Mouse (Mus musculus): Measurements from ENCODE around the gene Usp37.
"Not testable (repeated sequence)": the region's sequence is repeated elsewhere in the genome, so short reads cannot be mapped to it uniquely, and the experiment has no call there.

Gene Usp37

DNA sequence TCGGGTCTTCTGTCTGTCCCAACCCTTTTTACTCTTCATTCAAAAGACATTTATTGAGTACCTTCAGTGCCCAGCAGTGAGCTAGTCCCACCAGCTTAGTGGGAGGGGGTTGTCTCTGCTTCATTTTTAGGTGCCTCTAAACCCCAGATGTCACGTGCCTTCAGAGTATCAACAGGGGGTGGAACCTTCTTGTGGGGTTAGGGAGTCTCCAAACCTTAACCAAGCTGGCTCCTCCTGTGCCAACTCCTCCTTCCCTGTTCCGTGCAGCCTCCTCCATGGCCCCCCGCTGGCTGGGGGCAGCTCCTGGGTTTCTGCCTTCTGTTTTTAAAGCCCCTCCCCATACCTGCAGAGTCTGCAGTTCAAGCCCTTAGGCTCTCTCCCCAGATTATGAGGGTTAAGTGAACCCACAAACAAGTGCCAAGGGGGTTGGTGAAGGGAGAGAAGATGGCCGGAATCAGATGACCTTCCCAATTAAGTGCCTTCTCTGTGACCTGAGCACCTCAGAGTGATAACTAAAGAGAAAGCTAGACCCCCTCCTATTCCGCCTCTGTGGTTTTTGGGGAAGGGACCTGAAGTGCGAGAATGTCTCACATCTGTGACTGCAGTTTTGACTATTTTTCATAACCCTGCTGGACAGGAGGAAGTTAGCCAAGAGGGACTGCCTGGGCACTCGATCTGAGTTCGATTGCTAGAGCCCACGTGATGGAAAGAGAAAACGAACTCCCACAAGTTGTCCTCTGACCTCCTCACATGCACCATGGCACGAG, 147.4 kb downstream of the Usp37 start:
- not testable (repeated sequence) for DNase-seq

- DNase-seq = no peak
Measured at GRCm38 (mm10) chr1:74395290-74395689, 148.8 kb downstream of the Usp37 start.

DNA sequence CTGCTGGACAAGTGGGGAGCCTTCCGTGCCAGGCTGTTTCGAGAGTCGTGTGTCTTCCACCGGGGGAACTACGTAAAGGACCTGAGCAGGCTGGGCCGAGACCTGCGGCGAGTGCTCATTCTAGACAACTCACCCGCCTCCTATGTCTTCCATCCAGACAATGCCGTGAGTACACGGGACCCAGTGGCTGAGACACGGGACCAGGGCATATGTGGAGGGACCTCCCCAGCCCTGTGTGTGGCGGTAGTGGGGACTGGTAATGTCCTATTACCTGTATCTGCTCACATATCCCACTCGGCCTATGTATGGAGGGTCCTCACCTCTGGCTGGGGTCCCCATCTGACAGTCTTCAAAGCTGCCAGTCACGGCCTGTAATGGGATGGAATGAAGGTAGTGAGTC, 149.2 kb downstream of the Usp37 start:
- no peak for DNase-seq

DNA sequence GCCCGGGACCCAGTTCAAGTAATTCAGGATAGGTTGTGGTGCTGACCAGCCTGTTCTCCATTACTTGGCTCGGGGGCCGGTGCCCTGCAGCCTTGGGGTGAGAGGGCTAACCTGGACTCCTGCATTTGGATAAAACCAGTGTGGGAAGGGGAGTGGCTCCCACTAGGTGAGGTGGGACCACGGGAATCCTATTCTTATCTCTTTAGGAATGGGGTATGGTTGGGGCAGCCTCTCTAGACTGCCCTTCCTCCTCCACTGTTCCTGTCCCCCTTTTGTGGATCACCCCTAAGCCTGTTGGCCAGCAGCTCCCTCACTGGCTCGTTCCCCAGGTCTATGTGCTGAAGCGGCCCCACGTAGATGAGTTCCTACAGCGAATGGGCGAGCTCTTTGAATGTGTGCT, 149.8 kb downstream of the Usp37 start:
- no peak for DNase-seq

DNA sequence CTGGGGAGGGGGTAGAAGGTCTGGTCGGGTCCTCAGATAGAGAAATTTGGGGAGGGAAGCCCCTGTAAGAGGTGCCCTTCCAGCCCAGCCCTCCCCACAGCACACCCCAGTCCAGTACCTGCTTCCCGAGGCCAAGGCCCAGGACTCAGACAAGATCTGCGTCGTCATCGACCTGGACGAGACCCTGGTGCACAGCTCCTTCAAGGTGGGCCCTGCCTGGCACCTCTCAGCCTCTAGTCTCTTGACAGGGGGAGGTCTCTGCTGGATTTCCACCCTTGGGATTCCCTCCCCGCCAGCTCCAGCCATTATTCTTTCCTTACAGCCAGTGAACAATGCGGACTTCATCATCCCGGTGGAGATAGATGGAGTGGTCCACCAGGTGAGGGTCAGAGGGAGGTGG, 150.4 kb downstream of the Usp37 start:
- DNase-seq = no peak

- no peak for DNase-seq
Measured at GRCm38 (mm10) chr1:74393010-74393409, 151.1 kb downstream of the Usp37 start.

DNA sequence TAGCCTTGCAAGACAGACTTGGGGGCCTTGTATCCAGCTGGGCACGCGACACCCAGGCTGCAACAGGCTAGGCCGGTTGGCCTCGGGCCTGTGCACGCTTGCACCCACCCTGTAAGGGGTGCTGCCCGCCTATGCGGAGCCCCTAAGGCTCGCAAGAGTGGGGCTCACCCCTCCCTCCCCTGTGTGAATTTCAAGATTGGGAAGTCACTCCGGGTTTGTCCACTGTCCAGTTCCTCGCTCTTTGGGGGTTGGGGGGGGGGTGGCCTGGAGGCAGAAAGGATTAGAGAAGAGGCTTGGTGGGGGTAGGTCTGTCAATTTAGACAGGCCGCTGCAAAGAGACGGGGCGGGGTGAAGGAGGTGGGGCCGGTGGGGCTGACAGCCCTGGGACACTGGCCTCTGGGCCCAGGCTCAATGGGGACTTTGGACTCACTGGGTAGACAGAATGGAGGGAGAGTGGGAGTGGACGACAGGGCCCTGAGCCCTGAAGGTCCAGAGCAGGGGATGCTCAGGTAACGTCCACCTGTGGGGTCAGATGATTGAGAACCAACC, 151.6 kb downstream of the Usp37 start:
- no peak for DNase-seq

GRCm38 (mm10) chr1:74391844-74392441, 152.1 kb downstream of the Usp37 start:
- peak; percentile 74 for DNase-seq

- DNase-seq = peak; percentile 95
Measured at GRCm38 (mm10) chr1:74390924-74391748, 152.9 kb downstream of the Usp37 start, which contains the start of gene Ctdsp1. Gene Ctdsp1, plus strand, starts transcription at chr1:74391509.

- peak; percentile 53 for DNase-seq
Measured at GRCm38 (mm10) chr1:74390287-74390906, 153.7 kb downstream of the Usp37 start.

GRCm38 (mm10) chr1:74389831-74390286, 154.2 kb downstream of the Usp37 start:
- no peak for DNase-seq

GRCm38 (mm10) chr1:74388398-74388920, 155.6 kb downstream of the Usp37 start:
- no peak for DNase-seq

GRCm38 (mm10) chr1:74387386-74387988, 156.6 kb downstream of the Usp37 start:
- DNase-seq = no peak

DNA sequence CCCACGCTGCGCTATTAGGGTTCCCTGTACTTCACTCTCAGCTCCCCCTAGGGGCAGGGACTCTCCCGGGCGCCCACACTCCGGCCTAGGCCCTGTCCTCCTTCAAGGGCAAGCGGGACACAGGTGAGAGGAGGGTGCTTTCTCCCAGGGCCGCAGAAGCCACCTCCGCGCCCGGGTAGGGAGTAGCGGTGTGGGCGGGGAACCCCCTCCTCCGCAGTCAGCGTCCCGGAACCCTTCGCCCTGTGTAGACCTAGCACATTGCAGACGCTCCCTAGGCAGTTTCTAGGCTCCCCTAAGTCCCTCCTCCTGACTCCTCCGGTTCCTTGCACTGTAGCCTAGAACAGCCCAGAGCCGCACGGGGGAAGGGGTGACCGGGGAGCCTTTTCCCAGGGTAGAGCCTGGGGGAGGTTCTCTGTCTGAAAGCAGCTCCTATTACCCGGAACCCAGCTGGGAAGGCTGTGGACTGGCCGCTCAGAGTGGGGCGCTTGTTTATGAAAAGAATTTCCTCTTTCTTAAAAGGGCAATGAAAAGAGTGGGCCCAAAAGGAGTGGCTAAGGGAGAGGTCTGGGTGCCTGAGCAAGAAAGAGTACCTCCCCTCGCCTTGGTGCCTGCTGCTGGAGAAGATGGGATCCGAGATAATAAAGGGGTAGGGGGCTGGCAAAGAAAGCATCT, 157.2 kb downstream of the Usp37 start:
- DNase-seq = peak; percentile 91

GRCm38 (mm10) chr1:74386363-74386713, 157.7 kb downstream of the Usp37 start:
- DNase-seq = no peak

- no peak for DNase-seq
Measured at GRCm38 (mm10) chr1:74385531-74385930, 158.6 kb downstream of the Usp37 start.
